Mouse (Mus musculus): Measurements from ENCODE around the gene Lbp. TPM values are rescaled to one million over a fixed set of nuclear protein-coding genes. Genes with fewer than 3 reads are reported as not detected.

Gene Lbp
- polyA plus RNA-seq, 1 experiment from 2014 or later, result 34.5 TPM

DNA sequence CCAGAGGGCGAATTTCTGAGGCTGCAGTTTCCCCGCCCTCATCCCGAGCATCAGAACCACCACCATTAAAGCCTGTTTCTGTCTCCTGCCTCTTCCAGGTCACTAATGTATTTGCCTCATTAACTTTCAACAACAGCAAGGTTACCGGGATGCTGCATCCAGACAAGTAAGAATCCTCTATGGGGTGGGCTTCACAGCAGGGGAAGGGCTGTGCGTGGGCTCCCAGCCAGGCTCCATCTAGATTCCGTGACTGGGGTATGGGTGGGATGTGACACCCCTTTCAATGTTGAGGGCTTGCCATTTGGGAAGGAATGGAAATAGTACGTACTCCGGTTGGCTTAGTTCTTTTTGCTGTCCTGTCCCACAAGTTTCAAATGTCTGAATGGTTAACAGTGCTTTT lies 19.3 kb downstream of the Lbp start:
- H3K27me3 ChIP-seq (ENCODE audit: insufficient read depth, low read length), result no peaks in the 10 kb centered on the region
- ATAC-seq (ENCODE audit: low FRiP score, low TSS enrichment), result no peak

DNA sequence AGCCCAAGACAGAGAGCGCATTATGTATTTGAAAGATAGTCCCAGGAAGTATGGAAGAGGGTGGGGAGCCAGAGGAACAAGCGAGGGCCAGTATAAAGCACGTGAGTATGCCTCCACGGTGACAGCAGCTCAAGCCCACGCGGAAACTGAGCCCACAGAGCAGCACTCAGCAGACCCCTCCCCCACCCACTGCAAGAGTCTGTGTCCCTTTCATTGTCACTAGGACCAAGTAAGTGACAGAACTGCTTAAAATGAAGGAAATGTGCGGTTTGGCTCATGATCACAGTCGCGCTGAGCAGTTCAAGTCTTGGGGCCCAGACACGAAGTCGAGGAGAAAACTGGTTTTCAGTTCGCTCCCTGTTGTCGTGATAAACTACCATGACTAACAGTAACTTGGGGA lies 28.1 kb downstream of the Lbp start:
- no peak overlapping the region for H3K4me2 ChIP-seq (replicated peaks; ENCODE audit: low read depth, low read length)
- WGBS, result 87% methylated on average over 13 of the region's 13 CpGs

More for the DNA sequence above, 19.3 kb downstream of the Lbp start:
- Histone ChIP-seq H3K9ac (replicated peaks; ENCODE audit: low read length) (no peak overlapping the region), H3K4me3 (ENCODE audit: low read length) (no peak overlapping the region), H3K27ac (ENCODE audit: low read length) (no peak overlapping the region), H3K36me3 (ENCODE audit: insufficient read depth, low read length) (peaks cover 9% of the 10 kb centered on the region), H3K4me1 (ENCODE audit: insufficient read depth, low read length) (no peaks in the 10 kb centered on the region), H3K9me3 (ENCODE audit: low read length) (no peaks in the 10 kb centered on the region), H3K4me2 (replicated peaks; ENCODE audit: low read depth, low read length) (no peak overlapping the region)
- WGBS, result 77% methylated on average over 8 of the region's 8 CpGs

DNA sequence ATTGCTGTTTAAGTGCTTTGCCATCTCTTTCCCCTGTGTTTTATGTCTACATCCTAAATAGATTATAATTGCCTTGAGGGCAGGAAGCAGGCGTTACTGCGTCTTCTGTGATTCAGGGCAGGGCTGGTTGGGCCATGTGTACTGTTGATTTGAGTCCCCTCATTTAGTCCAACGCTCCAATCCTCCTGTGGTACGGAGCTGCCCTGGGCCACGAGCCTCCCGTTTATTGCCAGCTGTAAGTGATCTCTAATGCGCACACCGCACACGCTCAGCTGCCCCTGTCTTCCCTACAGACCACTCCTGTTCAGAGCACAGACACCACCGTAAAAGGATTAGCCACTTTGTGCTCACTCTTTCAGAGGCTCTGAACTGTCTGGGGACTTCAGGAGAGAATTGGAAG lies 31.4 kb downstream of the Lbp start:
- Histone ChIP-seq H3K4me2 (replicated peaks; ENCODE audit: low read depth, low read length) (no peak overlapping the region), H3K9ac (replicated peaks; ENCODE audit: low read length) (no peak overlapping the region), H3K27me3 (ENCODE audit: insufficient read depth, low read length) (no peaks in the 10 kb centered on the region), H3K9me3 (ENCODE audit: low read length) (no peaks in the 10 kb centered on the region), H3K27ac (ENCODE audit: low read length) (no peak overlapping the region), H3K4me3 (ENCODE audit: low read length) (no peak overlapping the region), H3K4me1 (ENCODE audit: insufficient read depth, low read length) (no peaks in the 10 kb centered on the region), H3K36me3 (ENCODE audit: insufficient read depth, low read length) (no peaks in the 10 kb centered on the region)
- no peak for ATAC-seq (ENCODE audit: low FRiP score, low TSS enrichment)
- WGBS, result 30% methylated on average over 10 of the region's 10 CpGs

More for the DNA sequence above, 28.1 kb downstream of the Lbp start:
- ATAC-seq (ENCODE audit: low FRiP score, low TSS enrichment), result no peak
- no peaks in the 10 kb centered on the region for H3K36me3 ChIP-seq (ENCODE audit: insufficient read depth, low read length)
- H3K4me3 ChIP-seq (ENCODE audit: low read length), result no peak overlapping the region
- H3K9me3 ChIP-seq (ENCODE audit: low read length), result no peaks in the 10 kb centered on the region
- H3K9ac ChIP-seq (replicated peaks; ENCODE audit: low read length), result no peak overlapping the region
- no peaks in the 10 kb centered on the region for H3K4me1 ChIP-seq (ENCODE audit: insufficient read depth, low read length)
- H3K27ac ChIP-seq (ENCODE audit: low read length), result no peak overlapping the region
- no peaks in the 10 kb centered on the region for H3K27me3 ChIP-seq (ENCODE audit: insufficient read depth, low read length)

DNA sequence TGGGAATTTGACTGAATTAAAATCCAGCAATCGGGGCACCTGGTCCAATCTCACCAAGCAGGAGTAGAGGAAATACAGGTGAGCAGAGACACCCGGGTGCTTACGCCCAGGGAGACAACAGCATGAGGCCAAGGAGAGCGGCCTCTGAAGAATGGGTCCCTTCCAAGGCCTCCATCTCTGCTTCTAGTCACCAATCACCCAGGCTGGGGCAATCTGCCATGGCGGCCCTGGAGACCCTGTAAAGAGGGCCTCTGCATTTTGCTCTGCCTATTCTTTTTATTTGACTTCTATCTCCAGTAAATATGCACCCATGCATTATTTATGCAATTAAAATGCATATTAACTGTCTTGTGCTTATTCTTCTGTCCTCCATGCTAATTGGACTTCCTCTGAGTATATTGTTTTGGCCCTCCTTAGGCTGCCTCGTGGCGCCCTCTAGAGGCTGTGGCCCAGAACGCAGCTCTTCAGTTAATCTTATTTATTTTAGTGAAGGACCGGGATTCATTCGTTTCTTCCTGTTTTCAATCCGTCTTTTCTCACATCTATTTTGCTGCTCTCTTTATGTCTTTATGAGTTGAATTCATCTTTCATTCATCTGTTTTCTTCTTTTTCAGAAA lies 33.8 kb downstream of the Lbp start:
- Histone ChIP-seq H3K4me3 (ENCODE audit: low read length) (no peak overlapping the region), H3K27me3 (ENCODE audit: insufficient read depth, low read length) (no peaks in the 10 kb centered on the region), H3K36me3 (ENCODE audit: insufficient read depth, low read length) (no peaks in the 10 kb centered on the region), H3K4me2 (replicated peaks; ENCODE audit: low read depth, low read length) (no peak overlapping the region), H3K9ac (replicated peaks; ENCODE audit: low read length) (no peak overlapping the region), H3K4me1 (ENCODE audit: insufficient read depth, low read length) (no peaks in the 10 kb centered on the region), H3K27ac (ENCODE audit: low read length) (no peak overlapping the region), H3K9me3 (ENCODE audit: low read length) (no peaks in the 10 kb centered on the region)
- ATAC-seq (ENCODE audit: low FRiP score, low TSS enrichment), result no peak
- WGBS, result 37% methylated on average over 11 of the region's 11 CpGs

DNA sequence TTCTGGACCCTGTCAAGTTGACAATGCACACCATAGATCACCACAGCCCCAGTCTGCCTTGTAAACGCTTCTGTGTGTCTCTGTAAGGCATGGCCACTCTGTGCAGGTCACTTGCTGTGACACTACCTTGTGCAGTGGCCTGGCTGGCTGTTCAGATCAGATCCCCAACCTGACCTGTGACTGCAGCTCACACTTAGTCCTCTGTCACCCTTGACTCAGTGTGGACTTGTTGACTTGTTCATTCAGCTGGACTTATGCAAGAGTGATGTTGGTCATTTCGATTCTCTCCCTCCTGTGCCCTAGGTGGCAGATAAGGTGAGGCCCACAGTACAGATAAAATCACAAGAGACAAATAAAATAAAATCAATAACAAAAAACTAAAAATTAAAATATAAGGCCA lies 35.0 kb downstream of the Lbp start:
- WGBS, result 68% methylated on average over 2 of the region's 2 CpGs
- Histone ChIP-seq H3K27ac (ENCODE audit: low read length) (no peak overlapping the region), H3K27me3 (ENCODE audit: insufficient read depth, low read length) (no peaks in the 10 kb centered on the region), H3K4me2 (replicated peaks; ENCODE audit: low read depth, low read length) (no peak overlapping the region), H3K36me3 (ENCODE audit: insufficient read depth, low read length) (no peaks in the 10 kb centered on the region), H3K9ac (replicated peaks; ENCODE audit: low read length) (no peak overlapping the region), H3K4me3 (ENCODE audit: low read length) (no peak overlapping the region), H3K4me1 (ENCODE audit: insufficient read depth, low read length) (no peaks in the 10 kb centered on the region), H3K9me3 (ENCODE audit: low read length) (no peaks in the 10 kb centered on the region)
- no peak for ATAC-seq (ENCODE audit: low FRiP score, low TSS enrichment)

DNA sequence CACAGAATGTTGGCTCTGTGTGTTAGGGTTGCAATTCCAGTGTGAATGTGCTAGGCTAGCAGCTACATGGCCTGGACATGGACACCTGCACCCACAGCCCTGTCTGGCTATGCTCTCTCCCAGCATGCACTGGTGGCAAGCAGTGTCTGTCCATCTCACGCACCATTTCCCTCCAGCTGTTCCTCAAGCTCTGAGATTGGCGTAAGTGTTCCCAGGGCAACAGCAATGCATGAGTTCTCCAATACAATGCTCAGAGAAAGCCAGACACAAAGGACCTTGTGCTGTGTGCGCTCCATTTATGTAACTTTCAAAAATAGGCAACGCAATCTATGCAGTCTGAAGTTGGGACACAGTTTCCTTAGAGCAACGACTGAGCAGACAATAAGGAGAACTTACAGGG lies 37.2 kb downstream of the Lbp start:
- WGBS, result 63% methylated on average over 5 of the region's 5 CpGs
- peak; percentile 46; the same call in 1 of the 2 replicates for ATAC-seq (ENCODE audit: low FRiP score, low TSS enrichment)
- H3K27me3 ChIP-seq (ENCODE audit: insufficient read depth, low read length), result no peaks in the 10 kb centered on the region
- H3K27ac ChIP-seq (ENCODE audit: low read length), result no peak overlapping the region
- H3K36me3 ChIP-seq (ENCODE audit: insufficient read depth, low read length), result no peaks in the 10 kb centered on the region
- H3K4me3 ChIP-seq (ENCODE audit: low read length), result no peak overlapping the region
- H3K4me2 ChIP-seq (replicated peaks; ENCODE audit: low read depth, low read length), result no peak overlapping the region
- no peaks in the 10 kb centered on the region; the same call in 1 of the 2 replicates for H3K4me1 ChIP-seq (ENCODE audit: insufficient read depth, low read length)
- no peak overlapping the region for H3K9ac ChIP-seq (replicated peaks; ENCODE audit: low read length)
- H3K9me3 ChIP-seq (ENCODE audit: low read length), result no peaks in the 10 kb centered on the region

DNA sequence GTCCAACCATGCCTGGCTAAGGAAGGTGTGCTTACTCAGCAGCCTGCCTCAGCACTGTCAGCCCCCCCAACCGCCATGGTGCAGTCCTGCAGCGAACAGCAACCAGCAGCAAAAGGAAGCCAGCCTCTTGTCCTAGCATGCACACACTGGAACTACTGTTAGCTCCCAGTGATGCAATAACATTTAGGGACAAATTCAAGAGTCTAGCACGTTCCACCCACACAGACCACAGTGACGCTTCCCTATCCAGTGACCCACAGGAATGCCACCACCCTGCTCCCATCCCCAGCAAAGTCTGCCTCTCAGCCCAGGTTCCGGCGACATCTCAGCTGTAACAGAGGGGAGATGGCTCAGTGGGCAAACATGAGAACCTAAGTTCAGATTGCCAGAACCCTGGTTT lies 40.2 kb downstream of the Lbp start:
- Histone ChIP-seq H3K9ac (replicated peaks; ENCODE audit: low read length) (no peak overlapping the region), H3K36me3 (ENCODE audit: insufficient read depth, low read length) (no peaks in the 10 kb centered on the region), H3K4me2 (replicated peaks; ENCODE audit: low read depth, low read length) (no peak overlapping the region), H3K9me3 (ENCODE audit: low read length) (no peaks in the 10 kb centered on the region), H3K27ac (ENCODE audit: low read length) (no peak overlapping the region), H3K27me3 (ENCODE audit: insufficient read depth, low read length) (no peaks in the 10 kb centered on the region), H3K4me1 (ENCODE audit: insufficient read depth, low read length) (no peaks in the 10 kb centered on the region; the same call in 1 of the 2 replicates), H3K4me3 (ENCODE audit: low read length) (no peak overlapping the region)
- ATAC-seq (ENCODE audit: low FRiP score, low TSS enrichment), result no peak
- WGBS, result 64% methylated on average over 6 of the region's 6 CpGs

DNA sequence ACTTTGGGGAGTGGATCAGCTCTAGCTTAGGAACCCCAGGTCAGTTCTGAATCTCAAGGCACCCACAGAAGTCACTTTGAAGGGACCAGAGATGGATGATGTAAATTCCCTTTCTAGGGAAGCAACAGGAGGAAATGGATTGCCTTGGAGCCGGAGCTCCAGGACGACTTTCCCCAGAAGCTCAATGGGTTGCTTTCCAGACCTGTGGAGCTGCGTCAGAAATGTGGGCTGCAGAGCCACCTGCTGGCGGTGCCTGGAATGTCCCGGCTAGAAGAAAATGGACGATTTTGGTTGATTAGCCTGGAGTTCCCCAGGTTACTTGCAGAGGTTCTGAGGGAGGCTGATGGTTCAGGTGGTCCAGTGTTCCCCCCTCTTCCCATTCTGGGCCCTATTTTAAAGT lies 41.6 kb downstream of the Lbp start:
- Histone ChIP-seq H3K27me3 (ENCODE audit: insufficient read depth, low read length) (no peaks in the 10 kb centered on the region), H3K27ac (ENCODE audit: low read length) (no peak overlapping the region), H3K9me3 (ENCODE audit: low read length) (no peaks in the 10 kb centered on the region), H3K9ac (replicated peaks; ENCODE audit: low read length) (peak overlapping the region; percentile 39; the same call in 1 of the 2 replicates), H3K4me2 (replicated peaks; ENCODE audit: low read depth, low read length) (no peak overlapping the region), H3K4me1 (ENCODE audit: insufficient read depth, low read length) (no peaks in the 10 kb centered on the region; the same call in 1 of the 2 replicates), H3K36me3 (ENCODE audit: insufficient read depth, low read length) (0 out of 2 replicates have a peak, but pooled peaks cover 4% of the 10 kb centered on the region), H3K4me3 (ENCODE audit: low read length) (no peak overlapping the region)
- under 1% methylated on average over 6 of the region's 6 CpGs for WGBS
- ATAC-seq (ENCODE audit: low FRiP score, low TSS enrichment), result peak; percentile 39; the same call in 1 of the 2 replicates

DNA sequence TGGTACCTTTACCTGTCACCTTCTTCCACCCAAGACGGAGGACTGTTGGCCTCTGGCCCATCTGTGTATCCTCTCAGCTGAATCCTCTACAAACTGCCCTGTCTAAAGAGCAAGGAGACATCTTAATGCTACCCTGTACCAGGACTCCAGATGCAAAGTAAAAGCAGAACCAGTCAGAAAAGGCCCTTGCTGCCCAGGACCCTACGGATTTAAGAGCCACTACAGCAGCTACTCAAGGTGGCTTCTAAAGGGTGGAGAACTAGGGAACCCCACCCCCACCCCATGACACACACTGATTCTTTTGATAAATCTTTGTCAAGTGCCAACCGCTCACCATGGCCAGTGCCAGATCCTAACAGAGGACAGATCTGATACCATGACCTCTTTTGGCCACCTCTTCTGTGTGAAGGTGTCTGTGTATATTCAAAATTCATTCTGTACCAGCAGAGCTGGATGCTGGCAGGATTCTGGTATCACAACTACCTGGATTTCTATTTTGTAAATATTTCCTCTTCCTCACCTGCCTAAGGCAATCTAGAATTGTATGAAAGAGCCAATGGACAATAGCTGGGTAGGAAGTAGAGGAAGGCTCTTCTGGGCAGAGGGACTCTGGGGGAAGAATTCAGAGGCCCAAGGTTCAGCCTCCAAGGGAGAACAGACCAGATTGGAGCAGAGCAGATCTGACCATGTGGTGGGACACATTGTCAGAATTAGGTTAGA lies 46.7 kb downstream of the Lbp start:
- H3K36me3 ChIP-seq (ENCODE audit: insufficient read depth, low read length), result peaks cover 37% of the 10 kb centered on the region
- no peak overlapping the region for H3K9ac ChIP-seq (replicated peaks; ENCODE audit: low read length)
- H3K9me3 ChIP-seq (ENCODE audit: low read length), result no peaks in the 10 kb centered on the region
- H3K4me3 ChIP-seq (ENCODE audit: low read length), result no peak overlapping the region
- no peak overlapping the region for H3K4me2 ChIP-seq (replicated peaks; ENCODE audit: low read depth, low read length)
- H3K27me3 ChIP-seq (ENCODE audit: insufficient read depth, low read length), result no peaks in the 10 kb centered on the region
- ATAC-seq (ENCODE audit: low FRiP score, low TSS enrichment), result no peak
- H3K27ac ChIP-seq (ENCODE audit: low read length), result no peak overlapping the region
- 75% methylated on average over 3 of the region's 3 CpGs for WGBS
- H3K4me1 ChIP-seq (ENCODE audit: insufficient read depth, low read length), result no peaks in the 10 kb centered on the region

All from kidney, embryonic 16.5 days (tissue).